Mouse (Mus musculus): ENCODE results near the gene Pla2g16.

- TF ChIP-seq CTCF (IDR thresholded peaks at IDR 0.05; ENCODE audit: extremely low read depth, insufficient read depth, low read length) (no peak), POLR2A (IDR thresholded peaks at IDR 0.05; ENCODE audit: extremely low read depth, insufficient read depth, low read length) (no peak)
These were observed 25.4 kb upstream of the Pla2g16 start for GRCm38 (mm10) chr19:7531906-7532305.
